Mouse (Mus musculus) heart, postnatal 36 days (tissue): ENCODE measurements around the gene Apod. TPM values are rescaled to one million over a fixed set of nuclear protein-coding genes. Genes with fewer than 3 reads are reported as not detected.
A peak's percentile ranks its signal among the peaks of the same experiment; 100 is the strongest.

ENCODE experiments used
- DNase-seq, 2 experiments: peaks; one replicate each; pipeline ENCODE4 v3.0.0; 2021 to 2022
- intact Hi-C: fragments of 180-260 bp; cut with DNase I; formaldehyde crosslinking; loops from one replicate; pipeline ENCODE4 v1.15.1; 2025
- microRNA-seq, 2 experiments: library from miRNA; unstranded; fragments of <30 nt; microRNA quantifications; one replicate each; pipeline ENCODE4 v1.2.0; 2021; ENCODE audit warnings: borderline number of aligned reads in 2 of 2
- total RNA-seq, 2 experiments: library from RNA; stranded (reverse); gene quantifications; 2 replicates each; pipeline ENCODE4 v1.2.3; 2021

Apod gene
- total RNA-seq, 2 experiments from 2014 or later, result 3.8 to 7.2 TPM

DNA sequence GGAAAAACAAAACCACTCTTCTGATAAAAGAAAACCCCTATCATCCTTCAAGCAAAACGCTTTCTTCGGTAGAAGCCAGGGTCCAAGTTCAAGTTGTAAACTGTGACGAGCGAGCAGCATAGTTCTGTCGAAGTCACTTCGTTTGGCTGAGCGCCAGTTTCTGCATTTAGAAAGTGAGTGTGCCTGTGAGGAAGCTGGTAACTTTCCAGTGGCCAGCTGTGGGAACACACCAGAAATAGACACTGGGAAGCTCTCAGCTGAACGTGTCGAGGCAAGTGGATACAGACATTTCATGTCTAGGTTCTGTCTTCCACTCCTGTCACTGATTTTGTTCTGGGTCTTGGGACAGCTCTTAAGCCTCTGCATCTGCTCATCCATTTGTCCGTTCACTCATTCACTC, 24.3 kb downstream of the Apod start:
- DNase-seq, result peak; percentile 89 to 91
- intact Hi-C loops, result loop anchor here (2.0 to 5.0 kb wide), 2 partner anchors 13 to 57 kb away; no protein-coding TSS in a partner anchor

DNA sequence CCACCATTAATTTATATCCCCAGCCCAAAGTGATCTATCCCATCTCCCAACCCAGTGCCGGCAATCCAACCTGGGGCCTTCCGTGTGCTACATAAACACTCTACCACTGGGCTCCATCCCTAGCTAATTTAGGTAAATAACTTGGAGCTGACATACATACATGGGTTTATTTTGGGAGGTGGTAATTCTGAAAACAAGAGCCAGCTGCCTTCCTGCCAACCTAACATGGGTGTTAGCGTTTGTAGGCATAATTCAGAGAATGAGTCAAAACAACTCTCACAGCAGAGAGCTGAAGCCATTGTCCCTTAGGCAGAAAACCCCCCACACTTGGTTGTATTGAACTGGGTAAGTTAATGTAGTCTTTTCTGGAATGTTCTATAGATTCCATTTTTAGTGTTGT, 26.9 kb downstream of the Apod start:
- intact Hi-C loops, result no loop called here
- no peak for DNase-seq

DNA sequence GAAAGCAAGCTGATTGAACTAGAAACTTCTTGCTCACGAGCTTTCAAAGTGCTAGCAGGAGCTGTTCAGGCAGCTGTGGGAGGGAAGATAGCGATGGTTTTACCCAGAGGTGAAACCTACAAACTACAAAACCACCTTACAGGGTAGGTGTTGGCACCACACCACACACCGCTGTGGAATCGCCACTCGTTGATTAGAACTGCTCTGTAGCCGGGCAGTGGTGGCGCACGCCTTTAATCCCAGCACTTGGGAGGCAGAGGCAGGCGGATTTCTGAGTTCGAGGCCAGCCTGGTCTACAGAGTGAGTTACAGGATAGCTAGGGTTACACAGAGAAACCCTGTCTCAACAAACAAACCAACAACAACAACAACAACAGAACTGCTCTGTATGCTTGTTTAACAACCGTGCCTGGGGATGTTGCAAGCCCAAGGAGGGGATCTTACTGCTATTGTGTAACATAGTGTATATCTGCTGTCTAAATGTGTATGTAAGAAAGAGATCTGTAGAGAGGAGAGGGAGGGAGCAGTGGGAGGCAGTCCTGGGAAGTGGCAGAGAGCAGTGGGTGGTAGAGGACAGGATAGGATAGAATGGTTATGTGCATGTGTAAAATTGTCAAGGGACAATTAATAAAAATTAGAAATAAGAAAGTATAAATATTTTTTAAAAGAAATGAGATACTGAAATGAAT, 27.7 kb downstream of the Apod start:
- intact Hi-C loops, result no loop called here

DNA sequence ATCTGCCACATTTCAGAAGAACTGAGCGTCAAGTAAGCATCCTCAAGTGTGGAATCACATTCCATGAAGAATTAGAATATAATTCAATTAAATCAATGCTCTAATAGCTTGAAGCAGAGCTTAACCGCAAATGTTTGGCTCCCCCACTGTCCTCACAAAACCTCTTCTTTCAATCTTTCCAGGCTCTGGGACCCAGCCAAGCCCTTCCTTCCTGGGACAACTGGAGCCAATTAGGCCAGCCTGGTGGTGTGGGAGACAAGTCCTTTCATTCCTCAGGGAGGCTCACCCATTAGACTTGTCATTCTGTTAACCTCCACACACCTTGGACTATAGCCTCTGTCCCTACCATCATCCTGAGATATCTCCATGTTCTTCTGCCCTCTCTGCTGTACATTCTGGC, 32.6 kb downstream of the Apod start:
- intact Hi-C loops, result no loop called here
- peak; percentile 59 to 62 for DNase-seq

More for the DNA sequence above, 27.7 kb downstream of the Apod start:
- no peak for DNase-seq

DNA sequence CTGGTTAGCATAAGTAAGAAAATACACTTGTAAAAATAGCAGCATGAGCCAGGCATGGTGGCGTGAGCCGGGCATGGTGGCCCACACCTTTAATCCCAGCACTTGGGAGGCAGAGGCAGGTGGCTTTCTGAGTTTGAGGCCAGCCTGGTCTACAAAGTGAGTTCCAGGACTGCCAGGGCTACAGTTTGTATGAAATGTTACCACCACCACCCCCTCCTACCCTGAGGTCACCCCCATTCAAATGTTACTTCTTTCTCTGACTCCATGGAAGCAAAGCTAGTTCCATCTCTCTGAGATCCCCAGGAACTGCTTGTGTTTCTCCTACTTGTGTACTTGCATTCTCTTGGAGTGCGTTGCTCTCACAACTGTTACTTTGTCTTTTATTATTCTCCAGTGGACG, 34.4 kb downstream of the Apod start:
- intact Hi-C loops, result no loop called here
- DNase-seq, result no peak

DNA sequence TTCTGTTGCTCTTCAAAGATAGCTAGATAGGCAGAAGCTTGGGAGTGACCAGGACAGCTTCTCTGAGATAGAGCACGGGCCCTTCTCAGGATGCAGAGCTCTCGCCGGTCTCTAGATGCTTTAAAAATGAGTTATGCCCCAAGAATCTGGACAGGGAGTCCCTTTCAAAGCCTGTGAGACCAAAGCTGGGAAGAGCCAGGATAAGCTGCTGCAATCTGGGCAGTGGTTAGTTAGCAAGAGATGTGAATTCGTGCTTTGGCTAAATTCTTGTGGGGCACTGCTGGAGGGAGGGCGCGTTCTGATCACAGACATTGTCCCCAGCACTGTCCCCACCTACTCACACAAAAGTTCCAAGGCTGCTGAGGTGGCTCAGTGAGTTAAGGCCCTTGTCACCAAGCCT, 36.0 kb downstream of the Apod start:
- intact Hi-C loops, result no loop called here
- no peak for DNase-seq

DNA sequence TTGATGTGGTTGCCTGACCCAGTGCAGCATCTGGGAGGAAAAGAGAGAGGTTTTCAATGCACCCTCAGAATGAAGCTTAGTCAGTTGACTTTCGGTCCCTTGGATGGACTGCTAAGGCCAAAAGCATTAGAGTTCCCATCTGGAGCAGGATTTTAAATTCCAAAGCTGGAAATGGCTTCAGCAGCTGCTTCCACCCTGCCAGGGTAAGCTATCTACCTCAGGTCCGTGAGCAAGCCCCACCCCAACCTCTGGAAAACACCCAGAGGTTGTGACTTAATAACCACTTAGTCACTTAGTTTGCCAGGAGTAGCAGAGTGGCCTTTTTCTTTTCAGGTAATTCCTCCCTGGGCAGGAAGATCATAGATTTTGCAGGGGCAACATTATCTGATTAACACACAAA, 36.5 kb downstream of the Apod start:
- intact Hi-C loops, result no loop called here
- DNase-seq, result peak; percentile 26 to 39

DNA sequence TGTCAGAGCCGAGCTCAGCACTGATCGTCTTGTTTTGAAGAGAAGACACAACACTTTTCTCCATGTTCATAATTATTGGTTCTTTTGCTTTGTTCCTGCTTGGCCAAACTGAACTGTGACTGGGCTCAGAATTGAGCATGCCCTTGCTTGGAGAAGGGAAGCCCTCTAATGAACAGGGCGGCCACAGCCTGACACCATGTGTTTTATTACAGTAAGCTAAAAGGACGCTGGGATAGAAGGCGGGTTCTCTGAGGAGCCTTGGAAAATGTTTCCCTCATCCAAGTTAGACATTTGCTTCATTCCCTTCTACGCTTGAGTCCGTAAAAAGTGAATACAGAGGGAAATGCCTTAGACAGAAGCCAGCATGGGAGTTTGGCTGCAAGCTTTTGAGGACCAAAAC, 37.6 kb downstream of the Apod start:
- intact Hi-C loops, result loop anchor here (1.0 to 2.0 kb wide), 2 partner anchors 14 to 50 kb away; no protein-coding TSS in a partner anchor
- no peak for DNase-seq

DNA sequence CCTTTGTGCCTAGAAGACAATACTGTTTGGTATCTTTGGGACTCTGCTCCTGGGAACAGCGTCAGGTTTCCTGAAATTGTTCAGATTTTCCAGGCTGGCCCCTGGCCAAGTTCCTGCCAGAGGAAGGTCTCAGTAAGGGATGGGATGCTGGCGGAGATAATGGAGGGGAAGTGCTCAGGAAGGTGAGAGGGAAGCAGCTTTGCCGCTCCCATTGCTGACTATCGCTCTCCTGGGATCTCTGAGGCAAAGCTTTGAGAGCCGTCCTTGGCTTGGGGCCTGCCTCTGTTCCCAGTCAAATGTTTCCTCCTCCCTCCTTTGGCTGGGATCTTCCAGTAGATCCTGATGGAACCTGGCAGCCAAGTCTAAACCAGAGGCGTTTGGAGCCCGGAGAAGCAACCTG, 38.1 kb downstream of the Apod start:
- DNase-seq, result peak; percentile 82 to 86
- intact Hi-C loops, result loop anchor here (1.0 to 2.0 kb wide), 2 partner anchors 14 to 51 kb away; no protein-coding TSS in a partner anchor

DNA sequence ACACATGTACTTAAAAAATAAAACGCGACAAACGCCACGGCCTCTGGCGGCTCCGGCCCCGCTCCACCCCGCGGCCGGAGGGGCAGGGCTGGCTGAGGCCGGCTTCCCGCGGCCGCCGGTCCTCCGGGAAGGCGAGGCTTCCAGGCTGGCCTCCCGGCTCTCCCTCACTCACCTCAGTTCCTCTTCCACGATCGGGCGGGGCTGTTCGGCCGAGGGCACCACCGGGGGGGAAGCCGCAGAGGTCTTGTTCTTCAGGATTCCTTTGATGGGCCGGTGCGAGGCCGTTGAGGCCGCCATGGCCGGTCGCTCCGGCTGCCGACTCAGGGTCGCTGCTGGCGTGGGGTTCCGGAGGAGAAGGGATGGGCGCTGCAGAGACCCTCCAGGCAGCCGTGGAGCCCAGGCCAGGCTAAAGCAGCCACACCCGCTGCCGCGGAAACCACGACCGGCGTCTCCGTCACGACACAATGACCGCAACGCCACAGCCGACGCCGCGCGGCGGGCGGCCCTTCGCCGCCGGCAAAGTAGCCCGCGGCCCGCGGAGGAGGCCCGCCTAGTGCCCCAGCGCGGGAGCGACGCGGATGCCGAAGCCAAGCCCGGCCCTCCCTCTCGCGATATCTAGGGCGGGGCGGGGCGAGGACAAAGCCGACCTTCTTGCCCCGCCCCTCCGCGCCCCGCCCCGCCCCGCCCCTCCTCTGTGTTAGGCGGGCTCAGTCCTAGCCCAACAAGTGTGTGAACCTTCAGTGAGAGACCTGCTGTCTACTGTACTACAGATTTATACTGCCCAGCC, 39.7 kb downstream of the Apod start, which contains the start of gene Ppp1r2:
Gene Ppp1r2, minus strand, starts transcription at position 604 of the 787 bp plus-strand sequence.
- intact Hi-C loops, result loop anchor here (2.0 to 5.0 kb wide), 2 partner anchors 72 to 73 kb away; partner anchors contain the start of gene Acap2
- peak; percentile 96 for DNase-seq

DNA sequence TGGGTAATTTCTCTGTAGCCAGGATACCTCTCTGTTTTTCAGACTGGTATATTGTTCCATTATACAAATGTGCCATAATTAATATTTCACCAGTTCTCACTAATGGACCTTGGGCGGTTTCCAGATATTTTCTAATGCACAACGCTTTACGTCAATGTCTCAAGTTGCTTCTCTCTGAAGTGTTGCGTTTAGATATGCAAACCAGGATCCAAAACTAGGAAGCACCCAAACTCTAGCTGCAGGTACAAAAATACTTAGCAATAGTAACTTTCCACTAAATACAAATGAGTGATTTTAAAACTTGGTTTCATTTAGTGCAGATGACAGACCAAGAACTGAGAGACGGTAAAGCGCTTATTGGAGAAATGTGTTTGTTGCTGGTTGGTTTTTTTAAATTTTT, 40.5 kb downstream of the Apod start:
- intact Hi-C loops, result loop anchor here (2.0 to 5.0 kb wide), 2 partner anchors 72 to 73 kb away; partner anchors contain the start of gene Acap2
- no peak for DNase-seq

DNA sequence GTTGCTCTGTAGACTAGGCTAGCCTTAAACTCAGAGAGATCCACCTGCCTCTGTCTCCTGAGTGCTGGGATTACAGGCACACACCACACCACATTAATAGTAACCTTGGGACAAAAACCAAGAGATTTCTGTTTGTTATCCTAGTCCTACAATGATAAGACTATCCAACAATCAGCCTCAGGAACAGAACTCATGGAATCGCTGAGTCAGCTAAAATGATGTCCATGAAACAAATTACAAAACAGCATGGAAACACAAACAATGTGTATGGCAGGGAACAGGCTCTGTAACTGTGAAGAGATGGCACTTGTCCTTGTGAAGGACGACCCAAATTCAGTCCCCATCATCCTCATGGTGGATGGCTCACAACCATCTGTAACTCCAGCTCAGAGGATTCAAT, 47.9 kb downstream of the Apod start:
- intact Hi-C loops, result loop anchor here (10.0 kb wide), 1 partner anchor 672 kb away; the partner anchor contains the start of gene Fam43a
- DNase-seq, result no peak

DNA sequence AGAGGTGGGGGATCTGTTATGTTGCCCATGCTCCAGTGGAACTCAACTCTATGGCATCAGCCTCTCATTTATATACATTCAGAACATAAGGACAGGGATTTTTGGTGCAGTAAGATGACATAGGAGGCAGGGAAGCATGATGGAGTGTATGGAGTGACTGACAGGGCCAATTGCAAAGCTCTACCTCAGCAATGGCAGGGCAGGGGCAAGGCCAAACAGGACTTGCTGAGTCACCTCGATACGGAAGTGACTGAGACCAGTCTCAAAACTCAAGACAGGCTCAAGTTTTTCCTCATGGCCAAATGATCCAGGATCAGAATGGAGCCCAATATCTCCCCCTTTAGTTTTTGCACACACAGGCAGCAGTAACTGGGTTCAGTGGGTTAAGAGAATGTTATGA, 58.5 kb downstream of the Apod start:
- DNase-seq, result no peak
- intact Hi-C loops, result no loop called here

DNA sequence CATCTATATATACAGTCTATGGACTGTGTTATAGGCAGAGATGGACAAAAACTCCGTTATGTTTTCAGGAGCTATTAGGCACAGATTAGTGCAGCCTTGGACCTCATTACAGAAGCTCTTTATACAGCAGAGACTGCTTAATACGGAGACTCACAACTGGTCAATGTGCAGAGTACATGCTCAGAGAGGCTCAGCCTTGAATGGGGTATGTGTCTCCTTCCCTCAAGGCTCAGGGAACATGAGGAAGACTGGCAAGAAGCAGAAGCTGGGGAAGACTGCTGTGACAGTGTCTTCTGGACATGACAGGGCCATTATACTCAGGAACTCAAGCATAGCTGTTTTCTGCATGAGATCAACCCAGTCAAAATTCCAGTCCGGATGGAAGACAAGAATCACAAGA, 58.9 kb downstream of the Apod start:
- intact Hi-C loops, result no loop called here
- no peak for DNase-seq

DNA sequence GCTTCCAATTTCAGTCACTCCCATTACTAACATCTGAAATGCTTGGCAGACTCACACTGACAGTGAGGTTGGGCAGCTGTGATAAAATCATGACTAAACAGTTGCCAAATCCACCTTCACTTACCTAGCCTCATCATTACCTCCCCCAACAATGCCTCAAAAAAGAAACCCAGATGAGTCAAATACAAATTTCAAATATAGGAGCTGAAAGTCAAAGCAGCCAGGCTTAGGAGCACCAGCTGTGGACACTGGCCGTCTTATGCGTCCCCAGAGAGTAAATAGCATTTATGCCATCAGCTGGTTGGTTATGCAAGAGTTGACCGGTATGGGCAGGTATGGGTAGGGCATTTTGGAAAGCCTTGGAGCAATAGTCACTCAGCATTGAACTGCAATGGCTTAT, 65.2 kb downstream of the Apod start:
- no peak for DNase-seq
- intact Hi-C loops, result no loop called here

DNA sequence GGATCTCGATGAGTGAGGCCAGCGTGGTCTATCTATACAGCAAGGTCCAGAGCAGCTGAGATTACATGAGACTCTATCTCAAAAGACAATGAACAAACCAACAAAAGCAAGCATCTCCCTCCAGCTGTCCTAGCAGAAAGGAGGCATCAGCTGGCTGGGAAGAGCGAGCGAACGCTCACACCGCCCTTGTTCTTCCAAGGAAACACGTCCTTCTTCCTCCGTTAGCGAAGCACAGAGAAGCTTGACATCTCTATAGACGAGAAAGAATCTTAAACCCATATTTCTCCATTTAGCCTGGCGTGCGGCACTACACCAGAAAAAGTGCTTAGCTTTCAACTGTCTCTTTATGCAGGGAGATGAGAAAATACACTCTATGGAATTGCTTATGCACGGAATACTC, 65.9 kb downstream of the Apod start:
- intact Hi-C loops, result no loop called here
- no peak for DNase-seq

DNA sequence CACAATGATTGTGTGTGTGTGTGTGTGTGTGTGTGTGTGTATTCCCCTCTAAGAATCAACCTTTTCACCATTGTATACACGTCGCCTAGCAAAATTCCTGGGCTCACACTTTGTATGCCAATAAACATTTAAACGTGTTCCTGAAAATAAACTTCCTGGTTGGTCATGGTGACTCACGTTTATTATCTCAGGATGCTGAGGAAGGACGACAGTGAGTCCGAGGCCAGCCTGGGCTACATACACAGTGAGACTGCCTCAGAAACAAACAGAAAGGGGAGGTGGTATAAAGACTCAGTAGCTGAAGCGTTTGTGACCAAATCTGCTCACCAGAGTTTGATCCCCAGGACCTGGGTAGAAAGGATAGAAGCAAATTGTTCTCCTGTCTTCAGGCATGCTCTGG, 67.2 kb downstream of the Apod start:
- DNase-seq, result no peak
- intact Hi-C loops, result no loop called here

Small RNA genes within 50 kb of the gene (microRNA-seq; reads per million reads assigned to microRNA genes)
- gene Gm27415, result 0 reads per million in 2 experiments

Other genes starting within 250 kb of the Apod start
- 10 to 100 TPM; 11.6 to 12.5 TPM for gene Xxylt1, start 233.4 kb downstream of the Apod start, total RNA-seq
- gene Acap2, start 113.6 kb downstream of the Apod start, total RNA-seq, result 10 to 100 TPM; 21.3 to 22.6 TPM
- gene Ppp1r2, start 39.5 kb downstream of the Apod start, total RNA-seq, result 10 to 100 TPM; 82.1 to 83.7 TPM
- gene Bdh1, start 107.5 kb upstream of the Apod start, total RNA-seq, result 10 to 100 TPM in 1 of 2 experiments, 1 to 10 TPM in 1; 7.0 to 42.5 TPM